In the genomic region with DNA sequence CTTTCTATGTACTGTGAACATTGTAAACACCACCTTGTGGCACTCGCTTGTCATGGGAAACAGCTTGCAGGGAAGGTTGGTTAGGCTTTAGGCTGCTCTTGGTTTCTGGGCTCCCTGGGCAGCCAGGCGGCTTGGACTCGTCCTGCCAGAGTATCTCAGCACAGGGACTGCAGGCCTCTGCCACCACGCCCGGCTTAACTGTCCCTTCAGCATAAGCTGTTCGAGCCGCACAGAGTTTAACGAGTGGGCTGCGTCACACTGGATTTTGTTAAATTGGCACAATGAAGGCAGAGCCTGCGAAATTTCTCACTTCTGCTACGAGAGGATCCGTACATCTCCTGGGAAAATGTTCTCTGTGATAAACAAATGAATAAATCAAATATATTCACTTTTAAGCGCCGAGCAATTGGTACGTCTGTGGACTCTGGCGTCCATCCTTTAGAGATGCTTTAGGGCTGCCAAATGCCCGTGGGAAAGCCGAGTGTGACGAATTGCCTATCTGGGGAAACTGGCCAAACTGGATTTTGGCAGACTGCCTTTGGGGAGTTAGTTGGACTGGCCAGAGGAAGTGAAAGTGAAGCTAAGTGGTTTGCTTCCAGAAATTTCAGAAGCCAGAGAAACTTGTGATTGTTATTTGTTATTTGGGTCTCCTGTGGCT, we compare ENCODE assay signal across 8 mouse cellular contexts.
DNase-seq lines count a peak whose midpoint lies in the region; ATAC-seq and TF ChIP-seq lines count a peak whose summit lies in the region.

No protein-coding gene starts in this region.

- no peak overlapping the region for H3K9ac ChIP-seq in intestine, postnatal 0 days (ENCODE audit: low read depth, low read length)
- no peak overlapping the region for H3K9ac ChIP-seq in limb, embryonic 14.5 days (ENCODE audit: low read depth, low read length, severe bottlenecking)

- TF ChIP-seq CTCF in cerebellum, adult 2 months (IDR thresholded peaks at IDR 0.05; ENCODE audit: borderline replicate concordance, insufficient read depth, low read depth, low read length): no peak
- no peak for TF ChIP-seq CTCF in gastrocnemius, adult 2 months (IDR thresholded peaks at IDR 0.05)
- TF ChIP-seq CTCF in intestine, postnatal 0 days (IDR thresholded peaks at IDR 0.05; ENCODE audit: low read depth): no peak

- no peak overlapping the region for H3ac ChIP-seq in myocyte (ENCODE audit: control insufficient read depth, insufficient read length)

- H3K4me1 ChIP-seq in cerebellum, adult 2 months (ENCODE audit: control insufficient read depth, insufficient read depth, low read length): no peaks in the 10 kb centered on the region
- peaks cover 7% of the 10 kb centered on the region for H3K4me1 ChIP-seq in intestine, postnatal 0 days (replicated peaks; ENCODE audit: control insufficient read depth, insufficient read depth, low read length)
- H3K4me1 ChIP-seq in limb, embryonic 14.5 days (ENCODE audit: control insufficient read depth, insufficient read depth, low read length): peaks cover 7% of the 10 kb centered on the region; the same call in 1 of the 2 replicates

- 8% methylated on average over 19 of the region's 19 CpGs for WGBS in cerebellum, adult 2 months
- 43% methylated on average over 19 of the region's 19 CpGs for WGBS in intestine, postnatal 0 days
- WGBS in limb, embryonic 14.5 days: 66% methylated on average over 19 of the region's 19 CpGs

- peak; percentile 37 to 42 for DNase-seq in cerebellum, adult 2 months
- no peak for DNase-seq in cerebellum, adult 9-11 months
- DNase-seq in adrenal gland, adult 8-10 months: peak; percentile 60
- DNase-seq in gastrocnemius, adult 2 months: peak; percentile 86
- peak; percentile 33 for DNase-seq in limb, embryonic 14.5 days (ENCODE audit: low spot score)
- DNase-seq in thymus, postnatal 14 days: no peak

- peak overlapping the region; percentile 37; the same call in 1 of the 2 replicates for H3K4me2 ChIP-seq in intestine, postnatal 0 days (replicated peaks; ENCODE audit: low read depth)
- no peak overlapping the region for H3K4me2 ChIP-seq in limb, embryonic 14.5 days (replicated peaks; ENCODE audit: low read depth, low read length, severe bottlenecking)
- peak overlapping the region; percentile 60 for H3K4me2 ChIP-seq in myocyte (ENCODE audit: low read depth)

- no peaks in the 10 kb centered on the region for H3K9me3 ChIP-seq in intestine, postnatal 0 days (ENCODE audit: control insufficient read depth)
- H3K9me3 ChIP-seq in limb, embryonic 14.5 days (ENCODE audit: control insufficient read depth, low read length): no peaks in the 10 kb centered on the region

- intact Hi-C loops in gastrocnemius, adult 2 months (cut with DNase I): no loop called here

- H3K4me3 ChIP-seq in cerebellum, adult 2 months (replicated peaks; ENCODE audit: insufficient read depth, low read depth, low read length): no peak overlapping the region
- H3K4me3 ChIP-seq in gastrocnemius, adult 2 months: peak overlapping the region; percentile 50
- no peak overlapping the region for H3K4me3 ChIP-seq in intestine, postnatal 0 days (ENCODE audit: low read depth, low read length)
- H3K4me3 ChIP-seq in limb, embryonic 14.5 days (replicated peaks; ENCODE audit: low read length): no peak overlapping the region
- H3K4me3 ChIP-seq in myocyte: no peak overlapping the region

- ATAC-seq in intestine, postnatal 0 days: no peak
- ATAC-seq in limb, embryonic 14.5 days (ENCODE audit: low FRiP score, low read depth): no peak

- no peak overlapping the region for H3K27ac ChIP-seq in cerebellum, adult 2 months (ENCODE audit: insufficient read depth, low read length)
- H3K27ac ChIP-seq in gastrocnemius, adult 2 months: peak overlapping the region; percentile 73
- H3K27ac ChIP-seq in intestine, postnatal 0 days (ENCODE audit: low read depth, low read length): no peak overlapping the region; the same call in 1 of the 2 replicates
- H3K27ac ChIP-seq in limb, embryonic 14.5 days (replicated peaks; ENCODE audit: low read depth, low read length): no peak overlapping the region

- H3K79me2 ChIP-seq in myocyte (ENCODE audit: control insufficient read depth, insufficient read depth): no peaks in the 10 kb centered on the region

- TF ChIP-seq POLR2A in cerebellum, adult 2 months (IDR thresholded peaks at IDR 0.05; ENCODE audit: borderline replicate concordance, insufficient read depth, low read length): no peak
- no peak for TF ChIP-seq POLR2A in limb, embryonic 14.5 days (IDR thresholded peaks at IDR 0.05; ENCODE audit: borderline replicate concordance, extremely low read depth, insufficient read depth, insufficient read length)
- no peak for TF ChIP-seq POLR2A in myocyte (IDR thresholded peaks at IDR 0.05; ENCODE audit: insufficient read length, low read depth)

- no peaks in the 10 kb centered on the region for H3K36me3 ChIP-seq in intestine, postnatal 0 days (ENCODE audit: control insufficient read depth, insufficient read depth)
- no peaks in the 10 kb centered on the region; the same call in 1 of the 2 replicates for H3K36me3 ChIP-seq in limb, embryonic 14.5 days (ENCODE audit: control insufficient read depth, insufficient read depth, low read length)
- peaks cover 4% of the 10 kb centered on the region for H3K36me3 ChIP-seq in myocyte (ENCODE audit: control insufficient read depth, insufficient read depth)

- no peaks in the 10 kb centered on the region for H3K27me3 ChIP-seq in cerebellum, adult 2 months (ENCODE audit: control insufficient read depth, insufficient read depth, low read length)
- no peaks in the 10 kb centered on the region for H3K27me3 ChIP-seq in intestine, postnatal 0 days (replicated peaks; ENCODE audit: control insufficient read depth, insufficient read depth, low read length)
- no peaks in the 10 kb centered on the region for H3K27me3 ChIP-seq in limb, embryonic 14.5 days (ENCODE audit: control insufficient read depth, insufficient read depth, low read length)
- no peaks in the 10 kb centered on the region for H3K27me3 ChIP-seq in myocyte (ENCODE audit: control insufficient read depth, insufficient read depth, insufficient read length)

TF ChIP-seq in myocyte, 11 proteins besides CTCF, POLR2A, EP300 and RAD21:
- TF ChIP-seq MYOD1 (IDR thresholded peaks at IDR 0.05; ENCODE audit: control insufficient read depth in 1 of 3, insufficient read length in 2 of 3, low read depth in 2 of 3) (no peak), REST (IDR thresholded peaks at IDR 0.05; ENCODE audit: insufficient read depth, insufficient read length) (no peak), SRF (IDR thresholded peaks at IDR 0.05; ENCODE audit: control insufficient read depth, insufficient read length, low read depth) (no peak), MYOG (IDR thresholded peaks at IDR 0.05; ENCODE audit: control insufficient read depth in 1 of 3, insufficient read depth in 1 of 3, insufficient read length in 2 of 3, low read depth in 2 of 3) (no peak), TCF12 (IDR thresholded peaks at IDR 0.05; ENCODE audit: insufficient read depth, poor library complexity, severe bottlenecking) (no peak), TCF3 (IDR thresholded peaks at IDR 0.05; ENCODE audit: insufficient read length, low read depth) (no peak), MAX (IDR thresholded peaks at IDR 0.05; ENCODE audit: low read depth) (no peak), POLR2AphosphoS2 (IDR thresholded peaks at IDR 0.05; ENCODE audit: insufficient read length, low read depth) (no peak)

Comparison
In these comparisons a context has a peak if more than half of its experiments do, and no peak if none do; other contexts are left out.
1. DNase-seq: peak in cerebellum, adult 2 months (2 of 2), adrenal gland, adult 8-10 months (single experiment), gastrocnemius, adult 2 months (single experiment) and limb, embryonic 14.5 days (single experiment); none in cerebellum, adult 9-11 months (single experiment) and thymus, postnatal 14 days (single experiment).